Mouse (Mus musculus) heart, postnatal 25 days (tissue): ENCODE measurements around the gene Chd2. TPM values are rescaled to one million over a fixed set of nuclear protein-coding genes. Genes with fewer than 3 reads are reported as not detected.
A peak's percentile ranks its signal among the peaks of the same experiment; 100 is the strongest.
"Not testable (repeated sequence)": the region's sequence is repeated elsewhere in the genome, so short reads cannot be mapped to it uniquely, and the experiment has no call there.

ENCODE experiments used
- DNase-seq: peaks from one replicate; pipeline ENCODE4 v3.0.0; 2022; ENCODE audit warnings: low spot score
- intact Hi-C: fragments of 180-260 bp; cut with DNase I; formaldehyde crosslinking; loops from one replicate; pipeline ENCODE4 v1.15.1; 2025
- total RNA-seq, 2 experiments: library from RNA; stranded (reverse); gene quantifications; 2 replicates each; pipeline ENCODE4 v1.2.3; 2021

Gene Chd2
- 10 to 100 TPM; 40.4 to 41.2 TPM for total RNA-seq

- intact Hi-C loops, result loop anchor here (1.0 kb wide), 3 partner anchors 15 to 77 kb away; no protein-coding TSS in a partner anchor
- DNase-seq, result peak; percentile 47
Measured at GRCm38 (mm10) chr7:73541412-73542130, at the start of gene Chd2. Gene Chd2, minus strand, starts transcription at chr7:73541830.

GRCm38 (mm10) chr7:73590757-73591156 lies 49.1 kb upstream of the Chd2 start:
- DNase-seq, result no peak
- intact Hi-C loops, result no loop called here

GRCm38 (mm10) chr7:73589208-73589771 lies 47.7 kb upstream of the Chd2 start:
- no peak for DNase-seq
- intact Hi-C loops, result loop anchor here (2.0 kb wide), 1 partner anchor 28 kb away; no protein-coding TSS in a partner anchor

GRCm38 (mm10) chr7:73588351-73588906 lies 46.8 kb upstream of the Chd2 start:
- DNase-seq, result no peak
- intact Hi-C loops, result loop anchor here (2.0 kb wide), 1 partner anchor 28 kb away; no protein-coding TSS in a partner anchor

GRCm38 (mm10) chr7:73586717-73587116 lies 45.1 kb upstream of the Chd2 start:
- no peak for DNase-seq
- intact Hi-C loops, result no loop called here

- no peak for DNase-seq
- intact Hi-C loops, result no loop called here
Measured at GRCm38 (mm10) chr7:73586206-73586605, 44.6 kb upstream of the Chd2 start.

GRCm38 (mm10) chr7:73585114-73586032 lies 43.7 kb upstream of the Chd2 start:
- no peak for DNase-seq
- intact Hi-C loops, result no loop called here

- intact Hi-C loops, result loop anchor here (5.0 kb wide), 1 partner anchor 33 kb away; no protein-coding TSS in a partner anchor
- DNase-seq, result no peak
Measured at GRCm38 (mm10) chr7:73584009-73584995, 42.7 kb upstream of the Chd2 start.

GRCm38 (mm10) chr7:73583400-73583799 lies 41.8 kb upstream of the Chd2 start:
- intact Hi-C loops, result loop anchor here (5.0 kb wide), 1 partner anchor 34 kb away; no protein-coding TSS in a partner anchor
- DNase-seq, result no peak

- intact Hi-C loops, result loop anchor here (5.0 kb wide), 1 partner anchor 35 kb away; no protein-coding TSS in a partner anchor
- no peak for DNase-seq
Measured at GRCm38 (mm10) chr7:73581836-73582375, 40.3 kb upstream of the Chd2 start.

- intact Hi-C loops, result no loop called here
- DNase-seq, result no peak
Measured at GRCm38 (mm10) chr7:73579072-73579731, 37.6 kb upstream of the Chd2 start.

- intact Hi-C loops, result no loop called here
- DNase-seq, result no peak
Measured at GRCm38 (mm10) chr7:73577888-73578421, 36.3 kb upstream of the Chd2 start.

GRCm38 (mm10) chr7:73576101-73576936 lies 34.7 kb upstream of the Chd2 start:
- intact Hi-C loops, result no loop called here
- DNase-seq, result no peak

- intact Hi-C loops, result no loop called here
- DNase-seq, result no peak
Measured at GRCm38 (mm10) chr7:73575257-73575656, 33.6 kb upstream of the Chd2 start.

- DNase-seq, intact Hi-C loops: not testable (repeated sequence)
Measured at GRCm38 (mm10) chr7:73574673-73575072, 33.0 kb upstream of the Chd2 start.

GRCm38 (mm10) chr7:73572571-73572970 lies 30.9 kb upstream of the Chd2 start:
- no peak for DNase-seq
- intact Hi-C loops, result no loop called here
